Mouse (Mus musculus) neural tube, embryonic 10.5 days (tissue): ENCODE results near the gene Nid2.

Experiments used
- DNase-seq: peaks from one replicate; pipeline ENCODE4 v3.0.0-alpha.2; 2017; ENCODE audit warnings: low spot score; ENCODE audit errors: extremely low spot score

Gene Nid2

DNA sequence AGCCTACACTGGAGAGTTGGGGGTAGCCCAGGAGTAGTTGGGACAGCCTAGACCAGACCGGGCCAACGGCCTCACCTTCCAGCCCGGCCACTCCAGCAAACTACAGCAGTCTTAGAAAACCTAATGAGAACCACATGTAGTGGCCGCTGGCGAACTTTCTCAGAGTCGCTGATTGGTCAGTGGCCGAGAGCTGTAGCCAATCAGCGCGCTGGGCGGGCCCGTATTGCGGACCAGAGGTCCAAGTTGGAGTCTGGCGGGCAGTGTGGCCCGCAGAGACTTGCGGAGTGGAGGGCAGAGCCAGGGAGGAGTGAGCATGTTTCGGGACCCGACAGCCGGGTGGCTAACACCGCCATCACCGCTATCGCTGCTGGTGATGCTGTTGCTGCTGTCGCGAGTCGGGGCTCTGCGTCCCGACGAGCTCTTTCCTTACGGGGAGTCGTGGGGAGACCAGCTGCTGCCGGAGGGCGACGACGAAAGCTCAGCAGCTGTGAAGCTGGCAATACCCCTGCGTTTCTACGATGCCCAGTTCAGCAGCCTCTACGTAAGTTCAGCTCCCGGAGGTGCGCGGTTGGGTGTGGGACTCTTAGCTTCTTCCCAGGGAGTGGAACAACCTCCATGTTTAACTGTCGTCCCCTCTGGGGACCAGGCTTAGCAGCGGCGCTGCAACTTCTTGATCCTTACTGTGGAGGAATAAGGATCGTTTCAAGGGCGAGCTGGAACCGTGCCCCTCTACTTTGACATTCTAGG lies at the start of gene Nid2:
Gene Nid2, plus strand, starts transcription at position 241 of the 747 bp plus-strand sequence.
- DNase-seq, result peak; percentile 96

DNA sequence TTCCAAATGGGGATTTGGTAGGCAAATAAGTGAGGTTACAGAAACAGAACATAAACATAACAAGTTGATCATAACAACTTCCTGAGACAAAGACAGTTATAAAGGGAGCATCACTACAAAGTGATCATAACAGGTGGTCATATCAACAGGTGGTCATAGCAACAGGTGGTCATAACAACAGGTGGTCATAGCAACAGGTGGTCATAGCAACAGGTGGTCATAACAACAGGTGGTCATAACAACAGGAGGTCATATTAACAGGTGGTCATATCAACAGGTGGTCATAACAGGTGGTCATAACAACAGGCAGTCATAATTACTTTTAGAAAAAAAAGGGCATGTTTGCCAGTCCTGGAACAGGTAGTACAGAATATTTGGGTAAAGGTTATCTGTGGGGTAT lies 49.5 kb upstream of the Nid2 start:
- no peak for DNase-seq

DNA sequence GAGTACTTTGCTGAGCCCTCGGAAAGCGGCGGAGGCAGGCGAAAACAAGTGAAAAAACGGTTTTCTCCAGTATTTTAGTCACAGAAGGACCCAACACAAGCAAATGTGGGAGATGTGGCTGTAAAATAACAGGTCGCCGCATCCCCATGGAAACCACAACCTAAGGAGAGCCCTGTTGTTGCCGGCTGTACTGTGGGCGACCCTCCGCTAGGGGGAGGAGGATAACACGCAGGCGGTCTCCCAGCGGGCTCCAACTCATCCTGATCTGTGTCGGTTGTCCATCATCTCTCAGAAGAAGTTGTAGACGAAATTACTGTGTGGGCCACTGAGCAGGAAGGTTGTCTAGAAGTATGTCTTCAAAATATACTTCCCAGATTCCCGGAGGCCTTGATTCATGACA lies 45.4 kb upstream of the Nid2 start:
- peak; percentile 83 for DNase-seq

DNA sequence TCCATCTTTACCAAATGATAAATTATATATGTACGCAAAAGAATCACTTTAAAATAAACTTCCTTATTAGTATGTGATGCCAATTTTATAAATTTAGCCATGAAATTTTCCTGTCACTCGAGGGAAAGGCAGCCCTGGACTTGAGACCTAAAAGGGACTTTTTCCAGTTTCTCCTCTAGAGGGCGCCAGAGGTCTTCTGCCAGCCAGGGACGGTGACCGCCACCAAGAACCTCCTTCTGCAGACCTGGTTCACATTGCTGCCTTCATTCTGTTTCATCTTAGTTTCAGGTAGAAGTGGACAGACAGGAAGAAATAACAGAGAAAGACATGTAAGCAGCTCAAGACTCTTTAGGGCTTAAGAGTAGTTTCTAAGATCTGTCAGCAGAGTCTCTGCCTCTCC lies 44.6 kb upstream of the Nid2 start:
- peak; percentile 62 for DNase-seq

DNA sequence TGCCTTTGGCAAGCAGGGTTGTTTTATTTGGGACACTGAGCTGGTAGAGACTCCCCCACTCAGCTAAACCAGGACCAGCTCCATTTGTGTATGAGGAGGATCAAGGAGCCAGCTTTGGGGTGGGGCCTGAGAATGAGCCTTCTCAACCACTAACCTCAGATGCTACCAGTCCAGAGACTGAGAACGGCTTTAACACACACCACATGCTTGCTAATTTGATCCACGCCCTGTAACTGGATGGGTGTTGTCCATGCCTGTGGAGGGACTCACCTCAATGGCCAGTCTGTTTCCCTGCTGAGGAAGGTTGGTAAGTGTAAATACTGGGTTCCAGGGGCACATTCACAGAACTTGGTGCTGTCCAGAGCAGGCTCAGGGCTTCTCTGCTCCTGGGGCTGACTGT lies 44.1 kb upstream of the Nid2 start:
- DNase-seq, result no peak

DNA sequence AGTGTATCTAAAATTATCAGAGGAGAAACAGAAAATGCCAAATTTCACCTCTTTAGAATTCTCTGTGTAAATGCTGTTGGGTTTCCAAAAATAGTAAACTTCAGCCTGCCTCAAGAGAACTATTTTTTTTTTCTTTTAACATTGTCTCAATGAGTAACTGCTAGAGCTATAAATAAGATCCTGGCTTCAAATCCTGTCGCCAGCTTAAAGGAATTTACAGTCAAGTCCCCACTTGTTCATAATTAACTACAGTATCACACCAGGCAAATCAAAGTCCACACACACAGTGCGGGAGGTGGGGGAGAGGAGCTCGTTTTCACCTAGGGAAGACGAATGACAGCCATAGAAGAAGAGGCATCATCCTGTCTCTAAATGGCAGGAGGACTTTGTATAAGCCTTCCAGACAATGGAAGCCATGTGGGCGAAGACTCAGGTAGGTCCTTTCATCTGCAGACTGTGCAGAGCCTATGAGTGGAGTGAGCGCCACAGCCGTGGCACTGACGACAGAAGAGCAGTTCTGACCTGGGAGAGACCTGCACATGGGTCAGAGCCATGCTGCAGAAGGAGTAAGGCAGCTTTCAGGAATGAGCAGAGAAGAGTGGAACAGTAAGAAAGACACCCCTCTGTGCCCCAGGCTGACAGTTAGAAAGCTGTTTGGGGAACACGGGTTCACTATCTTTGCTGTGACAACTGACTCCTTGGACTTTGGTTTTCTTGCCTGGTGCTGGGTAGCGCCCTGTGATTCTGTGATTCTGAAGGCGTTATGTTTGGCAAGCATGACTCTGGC lies 43.2 kb upstream of the Nid2 start:
- DNase-seq, result no peak

DNA sequence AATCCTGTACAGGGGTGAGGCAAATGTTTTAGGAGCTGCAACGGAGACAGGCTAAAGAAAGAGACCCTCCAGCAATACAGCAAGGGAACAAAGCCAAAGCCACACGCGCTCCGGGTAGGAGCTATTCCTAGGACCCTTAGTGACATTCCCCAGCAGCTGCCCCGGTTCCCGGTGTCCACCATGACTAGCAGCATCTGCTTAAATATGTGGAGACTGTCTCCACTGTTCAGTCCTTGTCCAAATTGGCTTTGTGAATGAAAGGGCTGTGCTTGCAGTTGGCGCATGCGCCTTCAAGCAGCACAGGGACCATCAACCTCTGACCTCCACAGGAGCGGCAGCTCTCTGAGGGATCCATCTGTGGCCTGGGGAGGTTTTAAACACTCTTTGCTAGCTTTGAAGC lies 41.9 kb upstream of the Nid2 start:
- DNase-seq, result no peak

DNA sequence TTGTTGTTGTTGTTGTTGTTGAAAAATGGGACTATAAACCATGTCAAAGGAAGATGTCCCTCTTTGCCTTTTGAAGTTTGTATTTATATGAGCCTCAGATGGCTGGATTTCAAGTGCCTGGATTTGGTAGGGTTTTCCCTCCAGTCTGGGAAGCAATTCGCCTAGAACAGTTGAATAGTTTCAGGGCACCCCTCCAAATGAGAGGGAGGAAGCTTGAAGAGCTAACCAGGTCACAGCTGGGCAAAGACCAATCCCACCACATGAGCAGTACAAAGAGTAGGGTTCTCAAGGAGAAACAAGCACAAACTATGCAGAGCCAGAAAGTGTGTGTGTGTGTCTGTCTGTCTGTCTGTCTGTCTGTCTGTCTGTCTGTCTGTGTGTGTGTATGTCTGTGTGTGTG lies 39.3 kb upstream of the Nid2 start:
- DNase-seq, result no peak

DNA sequence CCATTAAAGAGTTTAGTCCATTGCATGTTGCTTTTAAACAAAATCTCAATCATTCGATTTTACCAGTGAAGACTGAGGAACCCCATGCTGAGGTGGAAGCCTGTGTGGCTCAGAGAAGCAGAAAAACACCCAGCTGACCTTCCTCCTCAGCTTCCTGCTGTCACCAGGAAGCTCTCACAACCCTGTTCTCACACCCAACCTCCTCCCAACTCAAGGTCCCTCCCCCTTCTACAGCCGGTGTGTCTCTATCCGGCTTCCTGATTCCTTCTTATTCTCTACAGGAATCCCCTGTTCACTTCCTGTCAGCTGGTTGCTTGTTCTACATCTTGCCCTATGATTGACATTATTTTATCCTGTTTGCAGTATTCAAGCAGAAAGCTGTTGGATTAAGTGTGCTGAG lies 38.0 kb upstream of the Nid2 start:
- no peak for DNase-seq

DNA sequence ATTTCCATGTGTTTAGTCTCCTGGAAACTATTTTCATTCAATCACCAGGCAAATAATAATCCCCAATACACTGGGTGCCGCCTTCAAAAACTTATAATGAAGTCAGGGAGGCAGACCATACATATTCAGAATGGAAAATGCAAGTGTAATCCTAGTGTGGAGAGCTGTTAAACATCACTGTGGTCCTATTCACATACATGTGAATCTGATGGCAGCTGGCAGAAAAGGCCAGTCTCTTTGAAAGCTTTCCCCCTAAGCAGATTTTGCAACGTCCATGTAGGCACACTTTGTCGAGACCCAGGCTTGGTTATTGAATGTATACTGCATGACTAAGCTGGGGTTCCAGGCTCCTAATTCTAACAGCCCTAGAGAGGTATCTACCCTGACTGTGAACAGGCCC lies 32.0 kb upstream of the Nid2 start:
- DNase-seq, result no peak

DNA sequence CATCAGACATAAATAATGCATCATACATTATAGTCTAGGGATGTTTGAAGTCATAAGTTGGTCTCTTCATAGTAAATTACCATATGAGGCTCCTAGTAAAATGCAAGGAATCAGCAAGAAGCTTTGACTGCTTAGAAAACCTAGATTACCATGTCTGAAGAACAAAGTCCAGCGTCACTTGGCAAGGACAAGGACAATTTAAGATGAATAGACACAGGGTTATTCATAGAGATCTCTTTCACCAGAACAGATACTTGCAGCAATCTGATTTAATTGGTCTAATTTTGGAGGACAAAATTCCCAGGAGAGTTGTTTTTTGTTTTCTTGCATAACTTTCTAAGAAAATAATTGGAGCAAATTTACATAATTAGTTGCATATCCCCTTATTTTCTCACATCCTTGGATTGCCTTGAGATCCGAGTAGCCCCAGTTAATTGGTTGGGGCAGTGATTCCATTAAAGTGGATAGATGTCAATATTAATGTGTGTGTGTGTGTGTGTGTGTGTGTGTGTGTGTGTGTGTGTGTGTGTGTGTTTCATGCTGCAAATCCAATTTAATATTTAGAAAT lies 30.9 kb upstream of the Nid2 start:
- no peak for DNase-seq

DNA sequence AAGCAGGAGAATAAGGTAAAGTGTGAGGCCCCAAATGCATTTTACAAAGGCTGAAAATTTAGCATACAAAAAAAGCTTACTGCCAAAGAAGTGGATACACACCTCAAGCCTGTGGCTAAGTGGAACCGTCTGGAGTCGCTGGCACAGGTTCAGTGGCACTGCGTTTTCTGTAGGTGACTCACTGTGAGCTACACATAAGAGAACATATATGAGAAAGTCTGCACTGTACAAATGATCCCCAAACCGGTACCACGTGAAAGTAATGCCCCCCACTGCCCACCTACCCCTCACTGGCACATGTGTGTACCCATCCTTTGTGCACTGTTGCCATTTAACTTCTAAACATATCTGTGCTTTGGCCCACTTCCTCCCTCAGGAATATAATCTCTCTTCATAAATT lies 22.8 kb upstream of the Nid2 start:
- DNase-seq, result no peak

DNA sequence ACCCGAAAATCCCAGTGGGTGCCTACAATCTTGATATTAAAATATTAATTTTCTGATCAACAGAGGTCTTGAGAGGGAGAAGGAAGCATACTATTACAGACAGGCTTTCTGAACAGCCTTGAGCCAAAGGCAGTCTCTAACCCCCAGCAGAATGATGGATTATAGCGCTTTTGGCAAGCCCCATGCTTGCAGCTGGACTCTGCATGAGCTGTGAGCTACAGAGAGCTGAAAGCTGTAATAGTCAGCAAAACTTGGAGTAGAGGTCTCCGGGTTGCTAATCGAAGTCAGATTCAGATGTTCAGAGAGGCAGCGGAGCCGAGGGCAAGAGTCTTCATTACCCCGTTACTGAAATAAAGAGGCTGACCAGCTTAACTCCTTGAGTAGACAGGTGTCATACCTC lies 22.3 kb upstream of the Nid2 start:
- no peak for DNase-seq

DNA sequence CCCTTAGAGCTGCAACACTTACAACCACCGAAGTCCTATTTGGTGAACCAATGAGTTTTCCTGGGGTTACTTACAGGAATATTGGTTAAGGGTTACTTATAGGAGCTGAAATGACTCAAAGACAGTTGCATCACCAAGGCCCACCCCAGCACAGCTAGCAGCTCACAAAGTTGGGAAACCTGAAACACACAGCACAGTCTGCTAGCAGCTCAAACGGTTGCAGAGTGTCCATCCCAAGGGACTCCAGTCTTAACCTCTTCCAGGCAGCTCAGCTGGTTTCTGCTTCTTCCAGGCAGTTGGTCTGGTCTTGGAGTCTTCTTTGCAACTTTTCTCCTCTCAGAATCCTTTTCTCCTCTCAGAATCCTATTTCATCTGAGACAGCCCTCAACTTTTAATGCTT lies 19.0 kb upstream of the Nid2 start:
- no peak for DNase-seq

DNA sequence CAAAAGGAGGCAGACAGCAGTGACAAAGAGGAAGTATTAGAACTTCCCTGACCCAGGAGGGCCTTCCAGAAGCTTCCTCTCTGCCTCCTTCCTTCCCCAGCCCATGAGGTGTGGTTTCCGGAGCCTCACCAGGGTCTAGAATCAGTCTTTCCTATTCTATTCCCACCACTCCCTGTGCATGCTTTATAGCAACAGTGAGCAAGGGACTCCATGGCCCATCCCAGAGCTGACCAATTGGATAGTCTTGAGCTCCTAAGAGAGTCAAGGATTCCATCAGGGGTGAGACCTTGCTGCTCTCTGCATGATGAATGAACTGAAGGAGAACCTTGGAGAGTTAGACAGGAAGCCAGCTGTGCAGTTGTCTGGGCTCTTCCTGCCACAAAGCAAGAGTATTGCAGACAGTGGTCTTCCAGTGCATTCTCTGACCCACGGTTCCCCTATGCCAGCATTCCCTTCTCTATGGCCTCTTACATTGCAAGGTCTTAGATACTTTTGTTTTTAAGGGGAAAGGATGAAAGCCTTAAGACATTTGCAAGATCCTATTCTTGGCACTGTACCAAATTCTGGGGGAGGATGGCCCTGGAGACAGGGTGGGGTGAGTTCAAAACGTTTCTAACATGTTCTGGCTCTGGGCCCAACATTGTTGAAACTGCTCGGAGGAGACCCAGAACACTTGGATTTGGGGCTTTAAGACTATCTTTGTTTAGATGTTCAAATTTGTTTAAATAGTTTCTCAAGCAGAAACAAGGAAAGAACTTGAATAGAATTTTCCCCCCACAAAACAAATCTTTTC lies 17.4 kb upstream of the Nid2 start:
- DNase-seq, result no peak

DNA sequence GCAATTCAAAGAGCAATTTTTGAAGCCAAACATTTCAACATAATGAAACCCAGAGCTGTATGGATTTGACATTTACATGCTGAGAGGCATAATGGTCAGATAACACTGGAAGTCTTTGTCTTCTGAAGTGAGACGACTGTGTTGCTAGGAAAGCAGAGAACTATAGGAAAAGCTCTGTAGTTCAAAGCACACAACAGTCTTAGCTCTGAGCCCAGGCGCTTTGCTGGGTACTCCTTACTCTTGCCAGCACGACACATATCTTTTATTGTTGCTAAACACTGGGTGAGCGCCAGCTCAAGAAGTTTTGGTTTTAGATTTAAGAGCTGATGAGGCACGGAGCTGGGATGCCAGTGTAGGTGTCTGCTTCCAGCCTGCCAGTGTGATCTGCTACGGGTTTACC lies 15.8 kb upstream of the Nid2 start:
- no peak for DNase-seq

DNA sequence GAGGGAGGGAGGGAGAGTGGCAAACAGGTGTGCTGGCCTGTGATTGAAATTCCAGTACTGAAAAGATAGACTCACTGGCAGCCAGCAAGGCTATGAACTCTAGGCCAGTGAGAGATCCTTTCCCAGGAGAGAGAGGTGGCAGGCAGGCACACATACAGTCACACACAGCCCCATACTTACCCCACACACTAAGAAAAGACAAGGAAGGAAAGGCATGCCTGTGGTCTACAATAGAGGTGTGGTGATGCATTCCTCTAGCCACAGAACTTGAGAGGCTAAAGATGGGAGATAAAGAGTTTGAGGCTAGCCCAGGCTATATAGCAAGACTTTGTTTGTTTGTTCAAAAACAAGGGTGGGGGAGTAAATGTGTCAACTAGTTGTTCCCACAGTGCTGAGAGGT lies 13.5 kb upstream of the Nid2 start:
- DNase-seq, result no peak

DNA sequence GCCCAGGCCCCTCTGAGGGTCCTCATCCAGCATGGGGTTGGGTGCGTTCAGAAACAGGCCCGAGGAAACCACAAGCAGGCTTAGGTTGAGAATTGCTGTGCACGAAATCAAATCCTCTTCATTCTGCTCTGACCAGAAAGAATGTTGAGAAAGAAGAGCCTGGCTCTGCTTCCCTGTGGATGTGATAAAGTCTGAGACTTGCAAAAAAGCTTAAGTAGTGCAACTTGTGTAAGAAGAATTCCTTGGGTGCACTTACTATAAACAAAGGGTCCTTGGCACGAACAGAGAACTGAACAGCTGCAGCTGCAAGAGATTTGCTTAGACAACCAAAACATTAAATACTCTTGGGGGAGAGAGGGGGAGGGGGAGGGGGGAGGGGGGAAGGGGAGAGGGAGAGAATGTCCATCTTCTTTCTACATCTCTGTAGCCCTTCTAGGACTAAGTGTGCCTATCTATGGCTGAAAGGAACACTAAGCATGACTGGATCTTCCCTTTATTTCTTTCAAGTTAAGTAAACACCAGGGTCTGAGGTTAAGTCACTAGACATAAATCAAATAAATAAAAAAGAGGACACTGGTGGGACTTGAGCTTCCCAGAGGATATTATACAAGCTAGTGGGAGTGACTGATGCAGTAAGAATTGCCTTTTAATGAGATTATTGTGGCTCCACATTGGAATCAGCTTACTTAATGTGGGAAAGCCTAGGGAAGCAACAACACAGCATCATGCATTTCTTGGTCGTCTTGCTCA lies 12.8 kb upstream of the Nid2 start:
- DNase-seq, result no peak

DNA sequence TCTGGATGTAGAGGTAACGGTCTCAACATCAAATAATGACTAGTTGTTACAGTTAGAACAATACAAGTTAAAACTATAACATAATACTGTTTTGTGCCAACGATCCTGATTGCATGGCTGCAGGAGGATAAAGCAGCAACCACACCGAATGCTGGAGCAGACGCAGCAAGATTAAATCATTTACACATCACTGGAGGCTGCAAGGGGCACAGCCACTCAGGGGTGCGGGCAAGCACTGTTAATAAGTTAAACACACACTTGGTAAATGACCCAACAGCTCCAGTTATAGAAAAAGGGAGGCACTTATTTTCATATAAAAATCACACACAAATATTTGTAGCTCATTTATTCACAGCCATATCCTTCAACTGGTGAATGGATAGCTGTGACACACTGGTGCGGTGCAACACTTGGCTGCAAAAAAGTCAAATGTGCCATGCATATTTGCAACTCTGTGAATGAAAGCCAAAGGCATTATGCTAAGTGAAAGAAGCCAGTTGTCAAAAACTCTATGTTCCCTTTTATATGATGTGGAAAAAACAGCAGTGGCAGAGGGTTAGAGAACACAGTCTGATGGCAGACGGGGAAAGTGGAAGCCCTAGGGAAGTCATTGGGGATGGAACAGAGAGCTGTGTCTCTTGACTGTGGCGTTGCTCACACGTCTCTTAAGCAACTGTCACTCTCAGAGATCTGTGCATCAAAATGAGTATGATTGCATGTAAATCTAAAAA lies 11.5 kb upstream of the Nid2 start:
- DNase-seq, result no peak

DNA sequence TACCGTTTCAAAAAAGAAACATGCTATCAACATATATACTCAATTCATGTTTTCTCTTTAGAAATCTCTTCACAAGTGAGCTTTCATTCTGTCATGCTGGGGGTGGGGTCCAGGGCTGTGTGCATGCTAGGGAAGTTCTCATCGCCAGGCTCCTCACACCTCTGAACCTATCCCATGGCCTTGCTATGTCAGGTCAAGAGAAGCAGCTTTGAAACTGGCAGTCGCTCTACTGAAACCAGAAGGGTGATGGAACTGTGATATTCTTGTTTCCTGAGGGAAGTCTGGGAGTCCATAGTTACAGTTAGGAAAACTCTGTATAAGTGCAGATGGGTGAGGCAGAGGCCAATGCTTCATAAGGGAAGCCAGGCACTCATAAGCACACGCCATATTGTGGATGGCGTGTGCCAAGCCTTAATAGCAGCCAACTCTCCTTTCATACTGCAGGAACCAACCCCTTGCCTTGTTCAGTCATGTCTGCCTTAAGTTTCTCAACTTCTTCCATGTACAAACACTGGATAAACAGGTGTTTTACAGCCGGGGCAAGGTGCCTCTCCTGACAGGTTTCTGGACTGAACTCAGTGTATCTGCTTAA lies 10.8 kb upstream of the Nid2 start:
- no peak for DNase-seq
